Mouse (Mus musculus) left cerebral cortex, adult 9 months (tissue): Measurements from ENCODE around the gene Simc1.

Source experiments
- DNase-seq, 2 experiments: peaks; one replicate each; pipeline ENCODE4 v3.0.0; 2022; ENCODE audit warnings: low spot score in 2 of 2

Gene Simc1

DNA sequence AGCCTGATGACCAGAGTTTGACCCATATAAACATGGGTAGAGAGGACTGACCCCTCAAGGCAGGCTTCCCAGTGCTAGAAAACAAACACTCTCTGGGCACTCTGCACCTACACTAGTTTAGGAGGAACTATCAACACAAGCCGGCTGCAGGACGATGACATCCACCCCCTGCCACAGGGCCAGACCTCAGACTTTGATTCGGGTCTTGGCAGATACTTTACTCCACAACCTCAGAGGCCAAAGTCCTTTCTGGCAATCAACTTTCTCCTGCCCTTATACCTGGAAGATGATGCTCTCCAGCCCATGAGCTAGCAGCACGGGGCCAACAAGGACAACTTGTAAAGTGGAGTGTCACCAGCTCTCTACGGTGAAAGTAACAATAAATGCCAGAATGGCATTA, 79.3 kb downstream of the Simc1 start:
- no peak for DNase-seq

- no peak for DNase-seq
Observed at GRCm38 (mm10) chr13:54585831-54586230, 82.3 kb downstream of the Simc1 start.

DNA sequence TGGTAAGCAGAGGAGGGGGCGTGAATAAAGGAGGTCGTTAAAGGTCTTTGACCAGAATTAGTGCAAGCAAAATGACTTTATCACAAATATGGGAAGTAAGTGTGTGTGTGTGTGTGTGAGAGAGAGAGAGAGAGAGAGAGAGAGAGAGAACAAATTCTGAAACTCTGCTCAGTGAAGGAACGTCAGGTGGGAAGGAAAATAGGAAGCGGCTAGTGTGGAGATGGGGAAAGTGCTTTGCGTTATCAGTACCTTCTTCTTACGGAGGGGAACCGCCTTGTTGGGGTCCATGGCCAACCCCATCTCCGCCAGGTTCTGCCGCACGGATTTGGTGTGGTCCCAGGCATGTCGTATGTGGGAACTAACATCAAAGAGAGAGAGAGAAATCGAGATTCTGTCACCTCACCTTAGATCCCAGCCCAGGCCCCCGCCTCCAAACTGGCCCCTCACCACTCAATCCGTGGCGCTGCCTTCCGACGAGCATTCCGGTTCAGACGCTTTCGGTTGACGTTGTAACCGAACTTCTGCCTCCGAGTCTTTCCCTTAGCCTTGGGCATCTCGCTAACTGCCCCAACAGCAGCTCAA, 85.9 kb downstream of the Simc1 start:
- no peak for DNase-seq

DNA sequence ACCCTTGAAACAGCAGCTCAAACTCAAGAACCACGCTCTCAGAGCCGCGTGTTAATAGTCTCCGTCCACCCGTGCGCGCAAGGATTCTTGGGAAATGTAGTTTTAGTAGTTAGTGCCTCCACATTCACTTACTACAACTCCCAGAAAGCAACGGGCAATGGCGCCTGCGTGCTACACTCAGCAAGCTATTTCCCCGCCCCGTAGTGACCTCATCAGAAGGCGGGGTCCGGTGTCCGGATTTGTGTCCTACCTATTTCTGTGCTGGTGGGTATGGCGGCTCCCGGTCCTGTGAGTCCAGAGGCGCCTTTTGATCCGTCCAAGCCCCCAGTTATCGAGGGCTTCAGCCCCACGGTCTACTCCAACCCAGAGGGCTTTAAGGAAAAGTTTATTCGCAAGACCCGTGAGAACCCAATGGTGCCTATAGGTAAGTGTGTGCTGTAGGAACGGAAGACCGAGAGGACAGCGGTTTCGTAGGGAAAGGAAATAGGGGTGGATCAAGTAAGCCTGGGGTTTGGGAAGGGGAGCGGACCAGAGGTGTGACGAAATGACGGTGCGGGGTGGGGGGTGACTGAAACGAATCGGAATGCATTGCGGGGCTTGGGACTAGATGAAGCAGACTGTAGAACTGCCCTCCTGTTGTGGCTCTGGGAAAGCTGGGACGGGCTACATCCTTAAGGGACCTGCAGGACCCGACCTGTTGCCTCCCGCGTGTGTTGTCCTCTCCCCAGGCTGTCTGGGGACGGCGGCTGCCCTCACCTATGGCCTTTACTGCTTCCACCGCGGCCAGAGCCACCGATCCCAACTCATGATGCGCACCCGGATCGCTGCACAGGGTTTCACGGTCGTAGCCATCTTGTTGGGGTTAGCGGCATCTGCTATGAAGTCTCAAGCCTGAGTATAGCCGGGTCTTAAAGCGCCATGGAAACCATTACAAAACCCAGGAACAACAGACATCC, 86.7 kb downstream of the Simc1 start, which contains the start of the genes Nop16 and Higd2a:
Gene Nop16, minus strand, starts transcription at position 95 of the 956 bp plus-strand sequence.
Gene Higd2a, plus strand, starts transcription at position 212 of the 956 bp plus-strand sequence.
- peak; percentile 94 to 98 for DNase-seq

DNA sequence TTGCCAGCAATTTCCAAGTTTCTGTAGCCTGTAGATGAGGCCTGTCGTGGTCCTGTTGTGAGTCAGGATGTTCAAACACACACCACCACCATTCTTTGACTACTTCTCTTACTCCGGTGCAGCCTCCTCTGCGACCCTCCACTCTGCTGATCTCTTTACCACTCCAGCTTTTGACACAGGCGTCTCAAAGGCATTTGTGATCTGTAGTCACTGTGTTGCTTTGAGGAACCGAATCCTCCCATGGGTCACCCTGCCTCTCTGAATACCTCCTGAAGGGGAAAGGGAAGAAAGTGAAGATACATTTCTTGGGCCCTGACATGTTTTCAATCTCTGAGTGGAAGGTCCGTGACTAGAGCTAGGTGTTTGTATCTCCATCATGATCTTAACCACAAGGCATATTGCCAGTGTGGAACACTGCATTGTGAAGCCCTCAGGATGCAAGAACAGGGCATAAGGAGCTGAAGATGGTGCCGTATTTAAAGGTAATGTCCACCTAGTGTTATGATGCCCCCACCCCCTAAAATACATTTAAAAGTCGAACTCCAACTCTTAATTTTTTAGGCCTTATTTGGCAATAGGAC, 88.3 kb downstream of the Simc1 start:
- DNase-seq = peak in 1 of 2 experiments; percentile 33

- no peak for DNase-seq
Observed at GRCm38 (mm10) chr13:54593617-54594016, 90.0 kb downstream of the Simc1 start.

DNA sequence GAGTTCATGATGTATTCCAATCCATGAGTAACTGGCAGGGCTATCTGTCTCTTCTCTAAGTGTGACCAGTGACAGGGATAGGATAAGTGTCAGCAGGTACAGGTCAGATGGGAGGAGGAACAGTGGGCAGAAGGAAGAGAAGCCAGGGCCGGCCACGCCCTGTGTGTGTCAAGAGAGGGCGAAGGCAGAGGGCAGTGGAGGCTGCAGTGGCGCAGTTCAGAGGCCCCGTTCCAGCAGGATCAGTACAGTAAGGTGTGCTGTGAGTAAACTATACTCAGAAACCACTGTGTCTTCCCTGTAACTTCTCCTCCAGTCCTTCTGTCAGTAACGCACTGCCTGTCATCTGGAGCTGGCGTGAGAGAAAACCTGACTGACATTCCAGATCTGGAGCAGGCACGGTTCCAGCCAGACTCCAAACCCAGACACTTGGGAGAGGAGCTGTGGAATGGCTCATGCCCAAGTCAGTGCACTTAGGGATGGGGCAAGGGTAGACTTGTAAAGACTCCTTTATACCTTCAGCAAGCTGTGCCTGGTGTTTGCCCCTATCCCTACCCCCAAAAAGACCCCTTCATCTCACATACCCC, 92.6 kb downstream of the Simc1 start:
- no peak for DNase-seq

- DNase-seq = no peak
Observed at GRCm38 (mm10) chr13:54596870-54597269, 93.3 kb downstream of the Simc1 start.

DNA sequence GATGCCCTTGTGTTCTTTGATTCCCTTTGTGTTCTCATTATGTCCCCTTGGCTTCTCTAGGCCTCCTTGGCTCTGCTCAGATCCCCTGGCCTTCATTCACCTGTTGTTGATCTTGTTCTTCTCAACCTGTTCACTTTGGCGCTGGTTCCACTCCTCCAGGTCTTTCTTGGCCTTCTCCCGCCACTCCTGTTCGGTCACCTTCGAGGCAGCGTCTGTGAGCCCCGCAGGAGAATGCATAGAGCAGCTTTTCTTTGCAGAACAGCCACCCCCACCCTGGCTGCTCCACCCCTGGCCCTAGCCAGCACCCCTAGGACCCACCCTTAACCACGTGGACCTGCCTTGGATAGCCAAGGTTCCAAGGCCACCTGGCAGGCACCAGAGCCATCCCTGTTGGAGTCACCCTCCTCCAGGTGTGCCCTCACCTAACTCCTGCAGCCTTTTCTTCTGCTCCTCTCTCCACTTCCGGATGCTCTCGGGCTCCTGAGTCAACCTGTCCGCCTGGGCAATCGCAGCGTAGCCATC, 95.1 kb downstream of the Simc1 start:
- no peak for DNase-seq
